Mouse (Mus musculus): ENCODE results near the gene Prrt2.

Prrt2 gene

DNA sequence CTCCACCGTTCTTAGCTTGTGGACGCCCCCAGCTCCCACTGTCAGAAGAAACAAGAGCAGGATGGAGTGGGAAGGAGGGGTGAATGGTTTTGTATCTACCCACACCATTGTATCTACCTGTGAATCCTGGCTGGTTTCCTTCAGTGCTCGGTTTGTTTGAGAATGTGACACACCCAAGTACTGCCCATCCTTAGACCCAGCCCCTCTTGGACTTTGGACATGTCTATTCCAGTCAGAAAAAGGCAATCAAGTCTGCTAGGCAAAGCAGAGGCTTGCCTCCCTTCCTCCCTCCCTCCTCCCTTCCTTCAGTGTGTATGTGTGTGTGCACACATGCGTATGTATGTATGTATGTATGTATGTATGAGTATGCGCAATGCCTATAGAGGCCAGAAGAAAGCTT is 17.4 kb downstream of the Prrt2 start:
- DNase-seq (ENCODE audit: low read depth, low spot score): no peak

DNA sequence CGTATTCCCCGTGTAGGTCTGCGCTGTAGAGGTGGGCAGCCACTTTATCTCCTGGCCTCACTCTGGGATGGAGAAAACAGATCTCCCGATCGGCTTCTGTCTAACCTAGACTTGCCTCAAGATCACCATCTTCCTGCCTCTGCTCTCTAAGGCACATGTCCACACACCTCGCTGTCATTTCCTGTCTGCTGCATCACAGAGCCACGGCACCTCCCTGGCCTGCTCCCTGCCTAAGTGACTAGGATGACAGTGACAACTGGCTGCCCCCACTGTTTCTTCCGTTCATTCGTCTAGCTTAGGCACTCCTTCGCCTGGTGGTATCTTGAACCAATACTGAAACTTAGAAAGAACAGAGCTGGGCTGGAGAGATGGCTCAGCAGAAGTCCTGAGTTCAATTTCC is 21.4 kb downstream of the Prrt2 start:
- DNase-seq (ENCODE audit: low read depth, low spot score): no peak

DNA sequence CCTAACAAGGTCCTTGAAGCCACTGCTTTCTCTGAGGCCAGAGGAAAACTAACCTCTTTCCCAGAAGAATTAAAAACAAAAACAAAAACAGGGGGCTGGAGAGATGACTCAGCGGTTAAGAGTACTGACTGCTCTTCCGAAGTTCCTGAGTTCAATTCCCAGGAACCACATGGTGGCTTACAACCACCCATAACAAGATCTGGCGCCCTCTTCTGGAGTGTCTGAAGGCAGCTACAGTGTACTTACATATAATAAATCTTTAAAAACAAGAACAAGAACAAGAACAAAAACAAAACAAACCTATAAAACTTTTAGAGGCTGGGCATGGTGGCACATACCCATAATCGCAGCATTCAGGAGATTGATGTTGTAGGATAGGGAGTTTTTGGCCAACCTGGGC is 24.6 kb downstream of the Prrt2 start:
- DNase-seq (ENCODE audit: low read depth, low spot score): no peak

DNA sequence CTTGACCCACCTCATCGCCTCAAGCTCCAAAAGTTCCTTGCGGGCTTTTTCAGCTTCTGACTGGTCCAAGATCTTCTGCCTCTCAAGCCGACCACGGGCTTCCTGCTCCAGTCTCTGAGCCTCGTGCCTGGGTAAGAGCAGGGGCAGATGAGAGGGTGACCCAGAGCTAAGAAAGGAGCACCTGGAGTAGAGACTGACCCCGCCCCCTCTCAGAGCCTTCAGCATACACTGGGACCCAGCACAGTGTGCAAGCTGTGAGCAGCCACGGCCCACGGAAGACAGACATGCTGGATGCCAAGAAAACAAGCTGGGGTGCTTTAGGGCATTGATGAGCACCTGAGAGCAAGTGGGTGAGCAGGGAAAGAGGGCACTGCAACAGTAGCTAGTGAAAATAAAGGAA is 32.2 kb downstream of the Prrt2 start:
- no peak for DNase-seq (ENCODE audit: low read depth, low spot score)

DNA sequence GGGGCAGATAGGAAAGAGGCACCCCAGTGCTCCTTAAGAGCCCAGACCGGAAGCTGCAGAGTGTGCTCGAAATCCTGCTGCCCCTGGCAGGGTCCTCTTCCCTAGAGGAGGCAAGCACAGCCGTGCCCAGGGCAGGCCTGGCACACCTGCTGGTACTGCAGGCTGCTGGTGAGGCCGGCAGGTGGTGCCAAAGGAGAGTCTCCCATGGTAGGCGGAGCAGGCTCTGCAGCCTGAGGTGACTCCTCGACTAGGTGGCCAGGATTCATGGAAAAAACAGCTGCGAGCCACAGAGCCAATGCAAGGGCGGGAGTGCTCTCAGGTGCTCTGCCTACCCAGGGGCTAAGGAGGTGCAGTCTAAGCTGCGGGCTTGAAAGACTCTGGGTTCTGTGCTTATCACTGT is 34.7 kb downstream of the Prrt2 start:
- DNase-seq (ENCODE audit: low read depth, low spot score): no peak

DNA sequence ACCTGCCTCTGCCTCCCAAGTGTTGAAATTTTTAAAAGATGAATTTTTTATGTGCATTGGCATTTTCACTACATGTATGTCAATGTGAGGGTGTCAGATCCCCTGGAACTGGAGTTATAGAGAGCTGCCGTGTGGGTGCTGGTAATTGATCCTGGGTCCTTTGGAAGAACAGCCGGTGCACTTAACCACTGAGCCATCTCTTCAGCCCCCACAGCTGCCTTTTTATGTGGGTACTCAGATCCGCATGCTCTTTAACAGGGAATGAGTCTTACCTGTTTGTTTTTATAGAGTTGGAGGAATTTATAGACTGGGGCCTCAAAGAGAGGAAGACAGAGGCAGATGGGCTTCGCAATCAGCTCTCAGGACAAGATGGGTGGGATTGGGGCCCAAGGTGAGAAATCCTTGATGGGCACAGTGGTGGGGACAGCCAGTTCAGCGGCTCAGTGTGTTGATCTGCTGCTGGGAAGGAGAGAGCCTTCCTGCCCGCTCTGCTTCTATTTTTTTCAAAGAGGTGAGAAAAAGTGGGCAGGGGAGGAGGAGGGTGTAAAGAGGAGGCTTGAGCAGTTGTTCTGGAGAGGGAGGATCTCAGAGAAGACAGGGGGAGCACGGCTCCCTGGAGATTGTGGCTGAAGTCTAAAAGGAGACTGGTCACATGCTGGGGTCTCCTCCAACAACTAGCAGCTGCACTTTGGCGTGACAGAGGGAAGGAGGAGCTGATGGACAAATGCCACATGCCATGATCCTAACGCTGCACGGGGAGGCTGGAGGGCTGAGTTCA is 36.2 kb downstream of the Prrt2 start:
- peak; percentile 83 for DNase-seq (ENCODE audit: low read depth, low spot score)

DNA sequence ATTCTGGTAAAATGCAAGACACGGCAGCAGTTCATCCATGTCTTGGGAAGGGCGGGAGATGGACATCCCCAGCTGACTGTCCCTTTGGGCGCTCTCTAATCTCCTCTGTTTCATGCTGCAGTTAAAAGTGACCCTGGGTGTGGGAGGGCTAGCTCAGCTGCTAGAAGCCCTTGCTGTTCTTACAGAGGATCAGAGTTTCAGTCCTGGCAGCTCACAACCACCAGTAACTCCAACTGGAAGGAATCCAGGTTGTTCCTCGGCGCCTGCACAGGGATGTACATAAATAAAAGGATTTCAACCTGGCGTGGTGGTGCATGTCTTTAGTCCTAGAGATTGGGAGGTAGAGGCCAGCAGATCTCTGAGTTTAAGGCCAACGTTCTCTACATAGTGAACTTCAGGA is 37.9 kb downstream of the Prrt2 start:
- DNase-seq (ENCODE audit: low read depth, low spot score): no peak

DNA sequence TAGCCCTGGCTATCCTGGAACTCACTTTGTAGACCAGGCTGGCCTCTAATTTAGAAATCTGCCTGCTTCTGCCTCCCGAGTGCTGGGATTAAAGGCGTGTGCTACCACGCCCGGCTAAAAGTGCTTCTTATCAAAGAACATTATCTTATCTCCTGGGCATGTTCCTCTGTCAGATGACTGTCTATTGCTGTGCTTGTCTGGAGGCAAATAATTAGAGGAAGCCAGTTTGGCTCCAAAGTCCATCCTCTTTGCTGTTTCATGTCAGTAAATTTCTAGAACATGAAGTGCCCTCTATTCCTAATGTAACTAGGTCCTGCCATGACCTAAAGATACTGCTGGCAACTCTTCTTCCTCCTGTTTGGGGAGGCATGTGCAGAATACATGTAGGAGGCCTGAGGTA is 39.0 kb downstream of the Prrt2 start:
- DNase-seq (ENCODE audit: low read depth, low spot score): no peak

DNA sequence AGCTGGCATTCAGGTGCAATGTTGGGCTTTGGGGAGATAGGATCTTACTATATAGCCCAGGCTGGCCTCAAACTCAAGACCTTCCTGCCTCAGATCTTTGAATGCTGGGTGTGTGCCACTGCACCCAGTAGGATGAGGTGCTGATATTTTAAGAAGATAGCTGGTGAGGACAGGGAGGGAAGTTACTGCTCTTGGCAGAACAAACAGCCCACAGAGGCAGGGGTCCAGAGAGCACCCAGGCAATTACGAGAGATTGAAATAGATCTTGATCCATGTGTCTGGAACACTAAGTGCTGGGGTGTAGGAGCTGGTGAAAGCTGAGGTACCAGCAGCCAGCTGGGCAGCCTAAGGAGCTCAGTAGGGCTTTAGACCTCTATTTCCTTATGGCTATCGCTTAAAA is 39.4 kb downstream of the Prrt2 start:
- DNase-seq (ENCODE audit: low read depth, low spot score): no peak

DNA sequence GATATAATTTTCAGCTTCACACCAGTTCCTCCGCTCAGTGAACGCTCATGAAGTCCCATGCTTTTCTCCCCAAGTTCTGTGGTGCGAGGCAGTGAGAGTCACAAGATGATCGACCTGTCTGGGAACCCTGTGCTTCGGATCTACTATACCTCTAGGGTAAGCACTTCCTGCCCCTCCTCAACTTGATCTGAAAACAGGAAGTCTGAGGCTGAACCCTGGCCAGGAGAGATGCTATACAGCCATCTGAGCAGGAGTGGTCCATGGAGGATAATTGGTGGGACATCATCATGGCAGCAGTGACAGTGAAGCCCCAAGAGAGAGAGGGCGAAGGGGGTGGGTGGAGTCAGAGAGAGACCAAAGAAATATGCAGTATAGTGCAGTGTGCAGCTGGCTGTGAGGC is 42.2 kb downstream of the Prrt2 start:
- DNase-seq (ENCODE audit: low read depth, low spot score): no peak

DNA sequence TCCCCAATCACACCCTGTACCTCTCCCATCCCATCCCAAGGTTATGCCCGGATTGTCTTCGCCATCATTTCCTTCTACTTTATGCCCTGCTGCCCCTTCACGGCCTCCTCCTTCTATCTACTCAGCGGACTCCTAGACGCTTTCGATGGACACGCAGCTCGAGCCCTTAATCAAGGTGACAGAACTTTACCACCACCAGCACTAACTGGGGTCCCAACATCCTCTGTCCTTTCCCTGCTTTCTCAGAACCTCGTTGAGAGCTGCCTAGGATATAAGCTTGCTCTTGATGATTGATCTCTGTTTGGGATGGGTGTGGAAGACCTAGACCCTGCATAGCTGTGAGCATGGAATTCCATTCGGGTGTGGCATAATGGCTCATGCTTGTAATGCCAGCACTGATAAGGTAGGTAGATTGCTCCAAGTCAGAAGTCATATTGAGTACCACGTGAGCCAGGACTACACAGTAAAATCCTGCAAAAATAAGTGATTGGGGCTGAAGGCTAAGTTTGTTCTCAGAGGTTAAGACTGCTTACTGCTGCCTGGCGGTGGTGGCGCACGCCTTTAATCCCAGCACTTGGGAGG is 44.0 kb downstream of the Prrt2 start:
- DNase-seq (ENCODE audit: low read depth, low spot score): no peak

DNA sequence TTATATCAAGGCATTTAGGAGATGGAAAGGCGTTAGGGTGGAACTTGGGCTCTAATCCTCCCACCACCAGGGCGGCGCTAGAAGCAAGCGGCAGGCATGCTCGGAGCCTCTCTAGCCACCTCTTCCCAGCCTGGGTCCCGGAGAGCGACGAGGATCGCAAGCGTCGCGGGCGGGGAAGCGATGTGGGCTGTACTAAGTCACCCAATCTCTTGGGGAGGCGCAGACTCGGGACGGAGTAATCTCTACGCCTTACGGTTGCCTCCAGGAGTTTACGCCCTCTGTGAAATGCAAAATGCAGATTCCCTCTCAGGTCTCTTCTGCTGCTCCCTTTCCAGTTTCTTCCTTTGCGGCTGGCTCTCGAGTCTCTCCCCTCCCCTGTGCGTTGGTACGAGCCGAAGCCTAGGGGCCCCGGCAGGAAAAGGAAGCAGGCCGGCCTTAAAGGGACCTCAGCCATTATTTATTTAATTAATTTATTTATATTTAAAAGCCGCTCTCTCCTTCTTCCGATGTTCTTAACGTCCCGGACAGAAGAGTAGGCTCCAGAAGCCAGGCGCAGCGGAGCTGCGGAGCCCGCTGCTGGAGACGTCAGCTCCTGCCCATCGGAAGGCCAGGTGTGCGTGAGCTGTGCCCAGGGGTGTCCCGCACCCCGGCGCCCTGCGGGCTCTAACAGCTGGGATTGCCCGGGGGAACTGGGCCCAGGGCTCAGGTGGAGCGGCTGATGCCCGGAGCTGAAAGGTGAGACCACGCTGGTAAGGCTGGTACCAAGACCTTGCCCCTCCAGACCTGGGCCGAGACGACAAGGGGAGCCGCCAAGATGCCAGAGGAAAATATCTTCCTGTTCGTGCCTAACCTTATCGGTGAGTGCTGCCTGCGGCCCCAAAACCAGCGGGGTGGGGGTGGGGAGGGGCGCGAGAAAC is 44.8 kb downstream of the Prrt2 start, which contains the start of gene Cdiptos:
Gene Cdiptos (minus strand): TSS at position 149 of the 917 bp plus-strand sequence.
- DNase-seq (ENCODE audit: low read depth, low spot score): peak; percentile 98

DNA sequence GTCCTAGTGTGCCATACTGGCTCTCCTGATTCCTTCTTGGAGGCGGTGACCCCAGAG is 45.3 kb downstream of the Prrt2 start, which contains the start of gene Cdipt:
Gene Cdipt (plus strand): TSS at position 22 of the 57 bp plus-strand sequence.
- no peak for DNase-seq (ENCODE audit: low read depth, low spot score)

DNA sequence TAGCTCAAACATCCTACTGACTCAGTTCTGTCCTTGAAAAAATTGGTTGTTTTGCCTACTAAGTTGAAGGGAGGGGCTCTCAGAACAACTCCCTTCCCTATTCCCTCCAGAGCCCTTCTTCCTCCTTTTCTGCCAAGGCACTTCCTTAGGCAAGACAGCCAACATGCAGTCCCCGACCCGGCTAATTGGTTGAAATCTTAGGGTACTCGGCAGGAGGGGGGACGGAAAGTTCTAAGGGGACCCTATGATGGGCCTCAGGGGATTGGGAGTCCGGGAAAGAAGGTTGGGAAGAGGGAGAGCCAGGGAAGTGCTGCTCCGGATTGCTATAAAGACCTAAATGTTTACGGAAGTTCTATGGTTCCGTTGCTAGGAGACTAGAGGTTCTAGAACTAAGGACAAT is 45.5 kb downstream of the Prrt2 start:
- no peak for DNase-seq (ENCODE audit: low read depth, low spot score)
